Mouse (Mus musculus) C2C12 (cell line): ENCODE measurements around the gene Lrmda. TPM values are rescaled to one million over a fixed set of nuclear protein-coding genes. Genes with fewer than 3 reads are reported as not detected.
A peak's percentile ranks its signal among the peaks of the same experiment; 100 is the strongest.

Experiments
- H3K27me3 ChIP-seq: one replicate; pipeline ENCODE4 v1.6.1; 2011; ENCODE audit not compliant: control insufficient read depth, insufficient read depth, insufficient read length
- H3K36me3 ChIP-seq: one replicate; pipeline ENCODE4 v1.6.1; 2011; ENCODE audit not compliant: control insufficient read depth, insufficient read depth
- H3K4me3 ChIP-seq: one replicate; pipeline ENCODE4 v1.5.1; 2011; ENCODE audit warnings: mild to moderate bottlenecking, control low read depth; ENCODE audit not compliant: poor library complexity, insufficient read depth, severe bottlenecking
- H3K79me2 ChIP-seq: one replicate; pipeline ENCODE4 v1.6.1; 2011; ENCODE audit not compliant: control insufficient read depth, insufficient read depth
- H3K79me3 ChIP-seq: one replicate; pipeline ENCODE4 v1.6.1; 2011; ENCODE audit warnings: low read depth, control low read depth
- H3ac ChIP-seq: one replicate; pipeline ENCODE3; 2011; ENCODE audit warnings: low read depth; ENCODE audit not compliant: control insufficient read depth, insufficient read length
- CEBPB ChIP-seq: IDR thresholded peaks from one replicate; pipeline ENCODE4 v1.6.1; 2011; ENCODE audit warnings: low read depth, mild to moderate bottlenecking, control low read depth, moderate library complexity
- CTCF ChIP-seq: IDR thresholded peaks from one replicate; pipeline ENCODE4 v1.5.1; 2011; ENCODE audit not compliant: control insufficient read depth, insufficient read depth, insufficient read length
- FOSL1 ChIP-seq: IDR thresholded peaks from one replicate; pipeline ENCODE4 v1.8.0; 2011; ENCODE audit warnings: mild to moderate bottlenecking, low read length; ENCODE audit not compliant: poor library complexity, insufficient read depth, severe bottlenecking
- MAX ChIP-seq: IDR thresholded peaks from one replicate; pipeline ENCODE4 v1.6.1; 2011; ENCODE audit warnings: mild to moderate bottlenecking, control low read depth
- MYOD1 ChIP-seq: IDR thresholded peaks from one replicate; pipeline ENCODE4 v1.6.1; 2011; ENCODE audit warnings: low read depth; ENCODE audit not compliant: control insufficient read depth, insufficient read length
- MYOG ChIP-seq: IDR thresholded peaks from one replicate; pipeline ENCODE4 v1.6.1; 2011; ENCODE audit not compliant: control insufficient read depth, insufficient read length; ENCODE audit errors: extremely low read depth
- USF1 ChIP-seq: IDR thresholded peaks from one replicate; pipeline ENCODE4 v1.6.1; 2011; ENCODE audit warnings: low read depth, mild to moderate bottlenecking, control low read depth, moderate library complexity
- polyA plus RNA-seq: library from polyadenylated mRNA; unstranded; fragments of >200 nt; fragmentation: generic; extraction: Trizol; gene quantifications from one replicate; pipeline ENCODE4 v1.2.1, GENCODE M21; 2012; ENCODE audit warnings: missing spikeins

The Lrmda gene
- polyA plus RNA-seq, 1 experiment: not detected

- H3ac ChIP-seq: no peak overlapping the region
- H3K27me3 ChIP-seq: no peaks in the 10 kb centered on the region
- no peak overlapping the region for H3K4me3 ChIP-seq
- H3K36me3 ChIP-seq: no peaks in the 10 kb centered on the region
- no peak for TF ChIP-seq FOSL1
- TF ChIP-seq USF1: no peak
- no peak for TF ChIP-seq CTCF
- no peak for TF ChIP-seq MYOG
- TF ChIP-seq MAX: no peak
- H3K79me2 ChIP-seq: no peaks in the 10 kb centered on the region
- no peaks in the 10 kb centered on the region for H3K79me3 ChIP-seq
Measured at GRCm38 (mm10) chr14:22874584-22874983, 855.1 kb downstream of the Lrmda start.

- H3K79me3 ChIP-seq: no peaks in the 10 kb centered on the region
- no peak overlapping the region for H3K4me3 ChIP-seq
- no peak for TF ChIP-seq MYOG
- TF ChIP-seq CEBPB: peak; percentile 88
- TF ChIP-seq FOSL1: peak; percentile 25
- H3K36me3 ChIP-seq: no peaks in the 10 kb centered on the region
- H3K79me2 ChIP-seq: no peaks in the 10 kb centered on the region
- H3K27me3 ChIP-seq: no peaks in the 10 kb centered on the region
- no peak overlapping the region for H3ac ChIP-seq
Measured at GRCm38 (mm10) chr14:22887182-22887581, 867.7 kb downstream of the Lrmda start.

DNA sequence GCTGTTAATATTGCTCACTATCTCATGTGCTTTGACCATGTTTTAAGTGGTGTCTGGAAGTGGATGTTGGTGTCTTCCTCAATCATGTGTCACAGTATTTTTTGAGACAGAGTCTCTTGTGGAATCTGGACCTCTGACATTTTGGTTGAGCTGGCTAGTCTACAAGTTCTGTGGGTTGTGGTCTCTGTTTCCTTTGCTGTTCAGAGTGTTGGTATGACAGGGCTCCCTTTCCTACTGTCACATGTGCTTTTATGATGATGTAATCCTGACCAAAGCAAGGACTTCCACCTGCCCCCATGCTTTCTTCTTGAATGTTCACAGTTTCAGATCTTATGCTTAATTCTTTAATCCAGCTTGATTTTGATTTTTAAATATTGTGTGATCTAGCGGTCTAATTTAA, 879.8 kb downstream of the Lrmda start:
- Histone ChIP-seq H3K79me3 (no peaks in the 10 kb centered on the region), H3K36me3 (no peaks in the 10 kb centered on the region), H3ac (no peak overlapping the region), H3K27me3 (no peaks in the 10 kb centered on the region), H3K4me3 (no peak overlapping the region), H3K79me2 (no peaks in the 10 kb centered on the region)
- TF ChIP-seq FOSL1 (no peak), MAX (no peak), USF1 (peak; percentile 52)

GRCm38 (mm10) chr14:22902116-22902515, 882.6 kb downstream of the Lrmda start:
- Histone ChIP-seq H3K4me3 (no peak overlapping the region), H3K36me3 (no peaks in the 10 kb centered on the region), H3ac (no peak overlapping the region), H3K79me2 (no peaks in the 10 kb centered on the region), H3K27me3 (no peaks in the 10 kb centered on the region), H3K79me3 (no peaks in the 10 kb centered on the region)
- TF ChIP-seq USF1 (no peak), MYOD1 (no peak), MAX (no peak), FOSL1 (no peak), CTCF (no peak)

- Histone ChIP-seq H3ac (no peak overlapping the region), H3K27me3 (no peaks in the 10 kb centered on the region), H3K36me3 (no peaks in the 10 kb centered on the region), H3K79me2 (no peaks in the 10 kb centered on the region), H3K4me3 (no peak overlapping the region), H3K79me3 (no peaks in the 10 kb centered on the region)
- TF ChIP-seq MYOD1: no peak
- no peak for TF ChIP-seq FOSL1
- TF ChIP-seq CTCF: no peak
- no peak for TF ChIP-seq CEBPB
- no peak for TF ChIP-seq USF1
- no peak for TF ChIP-seq MAX
- no peak for TF ChIP-seq MYOG
Measured at GRCm38 (mm10) chr14:22902914-22903313, 883.4 kb downstream of the Lrmda start.

GRCm38 (mm10) chr14:22905741-22906667, 886.5 kb downstream of the Lrmda start:
- no peaks in the 10 kb centered on the region for H3K27me3 ChIP-seq

More at GRCm38 (mm10) chr14:22905741-22906667, 886.5 kb downstream of the Lrmda start:
- no peak overlapping the region for H3K4me3 ChIP-seq
- no peaks in the 10 kb centered on the region for H3K79me2 ChIP-seq
- no peaks in the 10 kb centered on the region for H3K36me3 ChIP-seq
- H3ac ChIP-seq: no peak overlapping the region
- TF ChIP-seq FOSL1: no peak
- TF ChIP-seq MYOG: no peak
- TF ChIP-seq CEBPB: no peak
- no peak for TF ChIP-seq CTCF
- no peak for TF ChIP-seq MYOD1
- no peak for TF ChIP-seq USF1
- TF ChIP-seq MAX: no peak
- H3K79me3 ChIP-seq: no peaks in the 10 kb centered on the region
